Mouse (Mus musculus) C2C12 (cell line): ENCODE data around the gene Gripap1.

Experiments
- CEBPB ChIP-seq: IDR thresholded peaks from one replicate; pipeline ENCODE4 v1.6.1; 2011; ENCODE audit warnings: low read depth, mild to moderate bottlenecking, control low read depth, moderate library complexity
- CTCF ChIP-seq: IDR thresholded peaks from one replicate; pipeline ENCODE4 v1.5.1; 2011; ENCODE audit not compliant: control insufficient read depth, insufficient read depth, insufficient read length
- MAX ChIP-seq: IDR thresholded peaks from one replicate; pipeline ENCODE4 v1.6.1; 2011; ENCODE audit warnings: mild to moderate bottlenecking, control low read depth
- MYOD1 ChIP-seq: IDR thresholded peaks from one replicate; pipeline ENCODE4 v1.6.1; 2011; ENCODE audit warnings: low read depth; ENCODE audit not compliant: control insufficient read depth, insufficient read length
- MYOG ChIP-seq: IDR thresholded peaks from one replicate; pipeline ENCODE4 v1.6.1; 2011; ENCODE audit not compliant: control insufficient read depth, insufficient read length; ENCODE audit errors: extremely low read depth
- USF1 ChIP-seq: IDR thresholded peaks from one replicate; pipeline ENCODE4 v1.6.1; 2011; ENCODE audit warnings: low read depth, mild to moderate bottlenecking, control low read depth, moderate library complexity

DNA sequence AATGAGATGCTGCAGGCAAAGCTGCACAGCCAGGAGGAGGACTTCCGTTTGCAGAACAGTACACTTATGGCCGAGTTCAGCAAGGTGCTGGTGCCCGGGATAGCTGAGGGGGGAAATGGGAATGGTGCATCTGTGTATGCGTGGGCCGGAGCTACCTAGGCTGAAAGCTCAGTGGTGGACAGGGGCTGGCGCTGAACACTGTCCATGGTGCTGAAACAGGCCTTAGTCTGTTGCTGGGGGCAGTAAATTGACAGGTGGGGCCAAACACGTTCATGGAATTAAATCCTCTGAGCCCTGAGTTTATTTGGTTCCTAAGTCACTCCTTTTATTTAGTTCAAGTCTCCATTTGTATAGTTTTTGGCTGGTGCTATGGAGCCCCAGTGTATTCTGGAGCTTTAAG is 5.5 kb downstream of the Gripap1 start:
- TF ChIP-seq CTCF (no peak), MAX (no peak), USF1 (no peak), MYOD1 (no peak), CEBPB (no peak), MYOG (no peak)
